In genomic region chr4:114442186-114442585, GRCm38 (mm10) we compare ENCODE assay signal across 14 mouse cellular contexts. TPM values are rescaled to one million over a fixed set of nuclear protein-coding genes. Genes with fewer than 3 reads are reported as not detected.
DNase-seq lines count a peak whose midpoint lies in the region; ATAC-seq and TF ChIP-seq lines count a peak whose summit lies in the region.
"Had no signal": no experiment of that assay in that cellular context is flagged by ENCODE, and none has a peak within 500 bp of the region (broad histone marks: within the 10 kb centered on the region; RNA-seq: fewer than 3 reads in every experiment).

No protein-coding gene starts in this region.

- H3K4me1 ChIP-seq in hindbrain, postnatal 0 days (ENCODE audit: insufficient read depth, low read length): no peaks in the 10 kb centered on the region
- H3K4me1 ChIP-seq in hindbrain, embryonic 13.5 days (replicated peaks): no peaks in the 10 kb centered on the region
- H3K4me1 ChIP-seq in midbrain, embryonic 16.5 days (ENCODE audit: control insufficient read depth, insufficient read depth, low read length): no peaks in the 10 kb centered on the region
- no peaks in the 10 kb centered on the region for H3K4me1 ChIP-seq in midbrain, embryonic 13.5 days (replicated peaks)
- no peaks in the 10 kb centered on the region; the same call in 1 of the 2 replicates for H3K4me1 ChIP-seq in kidney, embryonic 15.5 days
- H3K4me1 ChIP-seq: limb, embryonic 12.5 days had no signal

- no peak overlapping the region for H3K4me2 ChIP-seq in hindbrain, postnatal 0 days (ENCODE audit: low read depth, low read length)
- H3K4me2 ChIP-seq in hindbrain, embryonic 13.5 days: no peak overlapping the region
- H3K4me2 ChIP-seq in midbrain, embryonic 16.5 days (ENCODE audit: low read length): no peak overlapping the region
- no peak overlapping the region for H3K4me2 ChIP-seq in midbrain, embryonic 13.5 days (replicated peaks)
- no peak overlapping the region for H3K4me2 ChIP-seq in kidney, embryonic 15.5 days
- H3K4me2 ChIP-seq: limb, embryonic 12.5 days; lung, embryonic 15.5 days had no signal

- H3K4me3 ChIP-seq in hindbrain, postnatal 0 days (ENCODE audit: low read length): no peak overlapping the region
- H3K4me3 ChIP-seq in hindbrain, embryonic 13.5 days: no peak overlapping the region
- no peak overlapping the region for H3K4me3 ChIP-seq in midbrain, embryonic 16.5 days (ENCODE audit: low read depth, low read length)
- no peak overlapping the region for H3K4me3 ChIP-seq in midbrain, embryonic 13.5 days (replicated peaks)
- no peak overlapping the region for H3K4me3 ChIP-seq in kidney, embryonic 15.5 days (replicated peaks)
- H3K4me3 ChIP-seq: embryonic facial prominence, embryonic 10.5 days; limb, embryonic 12.5 days; lung, embryonic 15.5 days had no signal

- H3K27me3 ChIP-seq in hindbrain, postnatal 0 days (ENCODE audit: insufficient read depth, low read length): no peaks in the 10 kb centered on the region
- no peaks in the 10 kb centered on the region for H3K27me3 ChIP-seq in hindbrain, embryonic 13.5 days
- no peaks in the 10 kb centered on the region for H3K27me3 ChIP-seq in midbrain, embryonic 16.5 days (ENCODE audit: control insufficient read depth, insufficient read depth, low read depth, low read length)
- H3K27me3 ChIP-seq in midbrain, embryonic 13.5 days: no peaks in the 10 kb centered on the region
- no peaks in the 10 kb centered on the region for H3K27me3 ChIP-seq in kidney, embryonic 15.5 days
- H3K27me3 ChIP-seq: limb, embryonic 12.5 days; lung, embryonic 15.5 days had no signal

- H3K36me3 ChIP-seq in hindbrain, postnatal 0 days (ENCODE audit: insufficient read depth, low read length): no peaks in the 10 kb centered on the region
- no peaks in the 10 kb centered on the region for H3K36me3 ChIP-seq in hindbrain, embryonic 13.5 days
- no peaks in the 10 kb centered on the region for H3K36me3 ChIP-seq in midbrain, embryonic 16.5 days (ENCODE audit: control insufficient read depth, insufficient read depth, low read length)
- H3K36me3 ChIP-seq in midbrain, embryonic 13.5 days: no peaks in the 10 kb centered on the region
- H3K36me3 ChIP-seq in kidney, embryonic 15.5 days: no peaks in the 10 kb centered on the region
- H3K36me3 ChIP-seq: embryonic facial prominence, embryonic 10.5 days; G1E; limb, embryonic 12.5 days; lung, embryonic 15.5 days had no signal

- 43% methylated on average over 2 of the region's 2 CpGs for WGBS in hindbrain, postnatal 0 days
- 69% methylated on average over 2 of the region's 2 CpGs for WGBS in hindbrain, embryonic 13.5 days
- WGBS in midbrain, embryonic 16.5 days: 61% methylated on average over 2 of the region's 2 CpGs
- 79% methylated on average over 2 of the region's 2 CpGs for WGBS in midbrain, embryonic 13.5 days
- WGBS in kidney, embryonic 15.5 days: 29% methylated on average over 2 of the region's 2 CpGs

- H3K9ac ChIP-seq in hindbrain, postnatal 0 days (replicated peaks; ENCODE audit: low read length): no peak overlapping the region
- no peak overlapping the region for H3K9ac ChIP-seq in hindbrain, embryonic 13.5 days
- H3K9ac ChIP-seq in midbrain, embryonic 16.5 days (ENCODE audit: low read depth, low read length): no peak overlapping the region
- H3K9ac ChIP-seq in midbrain, embryonic 13.5 days (replicated peaks): no peak overlapping the region
- H3K9ac ChIP-seq in kidney, embryonic 15.5 days: no peak overlapping the region
- H3K9ac ChIP-seq: limb, embryonic 12.5 days; lung, embryonic 15.5 days had no signal

- peak; percentile 56 for DNase-seq in hindbrain, postnatal 0 days (ENCODE audit: low spot score)
- DNase-seq in urinary bladder, postnatal 4 days (ENCODE audit: low spot score in 2 of 2): no peak
- DNase-seq: adrenal gland, adult 2 months; spleen, adult 18-20 months; thymus, postnatal 14 days had no signal

- 0 out of 2 replicates have a peak, but pooled peaks have one; percentile 49 for ATAC-seq in hindbrain, postnatal 0 days
- no peak for ATAC-seq in hindbrain, embryonic 13.5 days (ENCODE audit: low FRiP score)
- peak; percentile 39; the same call in 1 of the 2 replicates for ATAC-seq in midbrain, embryonic 16.5 days
- no peak for ATAC-seq in midbrain, embryonic 13.5 days
- 0 out of 2 replicates have a peak, but pooled peaks have one; percentile 29 for ATAC-seq in kidney, embryonic 15.5 days (replicated peaks; ENCODE audit: low FRiP score)
- no peak for ATAC-seq in inflammation-experienced regulatory T-cells, adult 6 months

- peak; percentile 71 for TF ChIP-seq CTCF in hindbrain, postnatal 0 days (IDR thresholded peaks at IDR 0.05; ENCODE audit: low read depth)

- no peaks in the 10 kb centered on the region for H3K9me3 ChIP-seq in hindbrain, postnatal 0 days (ENCODE audit: low read length)
- no peaks in the 10 kb centered on the region for H3K9me3 ChIP-seq in hindbrain, embryonic 13.5 days
- H3K9me3 ChIP-seq in midbrain, embryonic 16.5 days (replicated peaks; ENCODE audit: control insufficient read depth, low read length, poor library complexity, severe bottlenecking): no peaks in the 10 kb centered on the region
- no peaks in the 10 kb centered on the region for H3K9me3 ChIP-seq in midbrain, embryonic 13.5 days
- H3K9me3 ChIP-seq in kidney, embryonic 15.5 days (replicated peaks): no peaks in the 10 kb centered on the region
- H3K9me3 ChIP-seq: embryonic facial prominence, embryonic 10.5 days; limb, embryonic 12.5 days; lung, embryonic 15.5 days had no signal

- no peak overlapping the region for H3K27ac ChIP-seq in hindbrain, postnatal 0 days
- no peak overlapping the region for H3K27ac ChIP-seq in hindbrain, embryonic 13.5 days
- H3K27ac ChIP-seq in midbrain, embryonic 16.5 days (ENCODE audit: low read length): no peak overlapping the region
- H3K27ac ChIP-seq in midbrain, embryonic 13.5 days: no peak overlapping the region
- no peak overlapping the region for H3K27ac ChIP-seq in kidney, embryonic 15.5 days
- H3K27ac ChIP-seq: embryonic facial prominence, embryonic 10.5 days; limb, embryonic 12.5 days; lung, embryonic 15.5 days had no signal

RNA-seq across cellular contexts. Expression of gene Trabd2b, which starts 35.7 kb away (rescaled TPM):
- total RNA-seq in hindbrain, postnatal 0 days (2014; rRNA removed): 1.5 and 1.8 TPM in 2 replicates
- polyA plus RNA-seq in hindbrain, postnatal 0 days (2015; fragmentation: Nextera tagmentation; extraction: Ambion mirVana): 0.59 and 0.65 TPM in 2 replicates
- 0.78 and 1.0 TPM in 2 replicates for polyA plus RNA-seq in hindbrain, embryonic 13.5 days (2015; fragmentation: Nextera tagmentation; extraction: Ambion mirVana)
- polyA plus RNA-seq in midbrain, embryonic 16.5 days (2015; fragmentation: Nextera tagmentation; extraction: Ambion mirVana): 0.32 and 0.58 TPM in 2 replicates
- polyA plus RNA-seq in midbrain, embryonic 13.5 days (2015; fragmentation: Nextera tagmentation; extraction: Ambion mirVana): 0.61 and 0.83 TPM in 2 replicates
- 4.9 TPM in 2 replicates for polyA plus RNA-seq in kidney, embryonic 15.5 days (2015; fragmentation: Nextera tagmentation; extraction: Ambion mirVana)
- not detected for polyA plus RNA-seq in inflammation-experienced regulatory T-cells, adult 6 months (2017; shearing (Covaris generic))
- polyA plus RNA-seq: G1E had no signal

Comparison
In these comparisons a context has a peak if more than half of its experiments do, and no peak if none do; other contexts are left out.
1. ATAC-seq: peak in hindbrain, postnatal 0 days (single experiment), midbrain, embryonic 16.5 days (single experiment) and kidney, embryonic 15.5 days (single experiment); none in hindbrain, embryonic 13.5 days (single experiment), midbrain, embryonic 13.5 days (single experiment) and inflammation-experienced regulatory T-cells, adult 6 months (single experiment).